ENCODE assay signal across 13 mouse cellular contexts in genomic region chr11:51841149-51841548, GRCm38 (mm10). TPM values are rescaled to one million over a fixed set of nuclear protein-coding genes. Genes with fewer than 3 reads are reported as not detected.
DNase-seq lines count a peak whose midpoint lies in the region; ATAC-seq and TF ChIP-seq lines count a peak whose summit lies in the region.
"Had no signal": no experiment of that assay in that cellular context is flagged by ENCODE, and none has a peak within 500 bp of the region (broad histone marks: within the 10 kb centered on the region; RNA-seq: fewer than 3 reads in every experiment).

No protein-coding gene starts in this region.

- no peak overlapping the region for H3K9ac ChIP-seq in lung, embryonic 14.5 days
- no peak overlapping the region for H3K9ac ChIP-seq in stomach, postnatal 0 days (ENCODE audit: low read length)
- no peak overlapping the region for H3K9ac ChIP-seq in midbrain, embryonic 13.5 days (replicated peaks)
- H3K9ac ChIP-seq: embryonic facial prominence, embryonic 12.5 days; forebrain, postnatal 0 days had no signal

- no peak for ATAC-seq in lung, embryonic 14.5 days (ENCODE audit: insufficient read depth)
- ATAC-seq in stomach, postnatal 0 days (ENCODE audit: low FRiP score, low TSS enrichment) = no peak
- no peak for ATAC-seq in midbrain, embryonic 13.5 days
- ATAC-seq: forebrain, postnatal 0 days had no signal

- H3K4me1 ChIP-seq in lung, embryonic 14.5 days (ENCODE audit: insufficient read depth) = no peaks in the 10 kb centered on the region
- no peaks in the 10 kb centered on the region for H3K4me1 ChIP-seq in stomach, postnatal 0 days (replicated peaks; ENCODE audit: control insufficient read depth, insufficient read depth)
- no peaks in the 10 kb centered on the region for H3K4me1 ChIP-seq in midbrain, embryonic 13.5 days (replicated peaks)

- H3K9me3 ChIP-seq in lung, embryonic 14.5 days (ENCODE audit: low read depth, low read length) = no peaks in the 10 kb centered on the region
- no peaks in the 10 kb centered on the region for H3K9me3 ChIP-seq in stomach, postnatal 0 days (ENCODE audit: control insufficient read depth, low read length)
- H3K9me3 ChIP-seq in midbrain, embryonic 13.5 days = no peaks in the 10 kb centered on the region
- H3K9me3 ChIP-seq: embryonic facial prominence, embryonic 12.5 days had no signal

- no peak for DNase-seq in lung, embryonic 14.5 days
- DNase-seq in lung, postnatal 10 days = no peak
- DNase-seq in gastrocnemius, adult 2 months = peak; percentile 54
- peak; percentile 77 for DNase-seq in liver
- peak; percentile 19 for DNase-seq in stomach, postnatal 0 days (ENCODE audit: low spot score)
- no peak for DNase-seq in urinary bladder, postnatal 36 days (ENCODE audit: low spot score in 2 of 2)
- DNase-seq: cerebellum, adult 9-11 months; forebrain, postnatal 0 days; heart, postnatal 4 days; lung, postnatal 4 days; right cerebral cortex, postnatal 14 days had no signal

- TF ChIP-seq EP300 in stomach, postnatal 0 days (optimal IDR thresholded peaks at IDR 0.05) = no peak

- 0 out of 2 replicates have a peak overlapping the region, but pooled peaks have one; percentile 2 for H3K27ac ChIP-seq in lung, embryonic 14.5 days (ENCODE audit: low read depth)
- H3K27ac ChIP-seq in gastrocnemius, adult 2 months = peak overlapping the region; percentile 10; the same call in 1 of the 2 replicates
- no peak overlapping the region for H3K27ac ChIP-seq in stomach, postnatal 0 days (replicated peaks)
- no peak overlapping the region for H3K27ac ChIP-seq in midbrain, embryonic 13.5 days
- H3K27ac ChIP-seq: embryonic facial prominence, embryonic 12.5 days had no signal

- TF ChIP-seq CTCF in lung, embryonic 14.5 days (IDR thresholded peaks at IDR 0.05; ENCODE audit: low read depth) = no peak
- no peak for TF ChIP-seq CTCF in gastrocnemius, adult 2 months (IDR thresholded peaks at IDR 0.05)
- no peak for TF ChIP-seq CTCF in stomach, postnatal 0 days (IDR thresholded peaks at IDR 0.05; ENCODE audit: low read depth)

- no peak overlapping the region for H3K4me3 ChIP-seq in lung, embryonic 14.5 days (ENCODE audit: low read depth, low read length)
- no peak overlapping the region for H3K4me3 ChIP-seq in gastrocnemius, adult 2 months
- H3K4me3 ChIP-seq in stomach, postnatal 0 days (ENCODE audit: low read depth, low read length) = no peak overlapping the region
- H3K4me3 ChIP-seq in midbrain, embryonic 13.5 days (replicated peaks) = no peak overlapping the region
- H3K4me3 ChIP-seq: embryonic facial prominence, embryonic 12.5 days had no signal

- H3K36me3 ChIP-seq in lung, embryonic 14.5 days (ENCODE audit: insufficient read depth) = peaks cover 9% of the 10 kb centered on the region; the same call in 1 of the 2 replicates
- peaks cover 6% of the 10 kb centered on the region for H3K36me3 ChIP-seq in stomach, postnatal 0 days (ENCODE audit: control insufficient read depth, insufficient read depth, low read length)
- H3K36me3 ChIP-seq in midbrain, embryonic 13.5 days = no peaks in the 10 kb centered on the region
- H3K36me3 ChIP-seq: embryonic facial prominence, embryonic 12.5 days had no signal

- WGBS in lung, embryonic 14.5 days = 42% methylated on average over 9 of the region's 9 CpGs
- 39% methylated on average over 9 of the region's 9 CpGs for WGBS in stomach, postnatal 0 days
- WGBS in midbrain, embryonic 13.5 days = 75% methylated on average over 9 of the region's 9 CpGs

- intact Hi-C loops in gastrocnemius, adult 2 months (cut with DNase I) = no loop called here

- H3K4me2 ChIP-seq in lung, embryonic 14.5 days = no peak overlapping the region
- H3K4me2 ChIP-seq in stomach, postnatal 0 days (replicated peaks; ENCODE audit: low read depth) = no peak overlapping the region
- no peak overlapping the region for H3K4me2 ChIP-seq in midbrain, embryonic 13.5 days (replicated peaks)
- H3K4me2 ChIP-seq: embryonic facial prominence, embryonic 12.5 days had no signal

- no peaks in the 10 kb centered on the region for H3K27me3 ChIP-seq in lung, embryonic 14.5 days (ENCODE audit: insufficient read depth, low read length)
- H3K27me3 ChIP-seq in stomach, postnatal 0 days (ENCODE audit: control insufficient read depth, insufficient read depth, low read length) = no peaks in the 10 kb centered on the region
- H3K27me3 ChIP-seq in midbrain, embryonic 13.5 days = no peaks in the 10 kb centered on the region
- H3K27me3 ChIP-seq: embryonic facial prominence, embryonic 12.5 days had no signal

RNA-seq across cellular contexts. Expression of gene Jade2, which starts 16.3 kb away (rescaled TPM):
- polyA plus RNA-seq in lung, embryonic 14.5 days (2014; fragmentation: Nextera tagmentation; extraction: Ambion mirVana) = 1.3 and 1.6 TPM in 2 replicates
- 1 to 10 TPM; 7.8 to 7.9 TPM for total RNA-seq in gastrocnemius, adult 2 months (2021)
- polyA plus RNA-seq in stomach, postnatal 0 days (2015; fragmentation: Nextera tagmentation; extraction: Ambion mirVana) = 1.2 and 1.3 TPM in 2 replicates
- polyA plus RNA-seq in midbrain, embryonic 13.5 days (2015; fragmentation: Nextera tagmentation; extraction: Ambion mirVana) = 0.31 and 0.32 TPM in 2 replicates

Comparison
In these comparisons a context has a peak if more than half of its experiments do, and no peak if none do; other contexts are left out.
1. DNase-seq: peak in gastrocnemius, adult 2 months (single experiment), liver (single experiment) and stomach, postnatal 0 days (single experiment); none in lung, embryonic 14.5 days (single experiment), lung, postnatal 10 days (single experiment) and urinary bladder, postnatal 36 days (0 of 2).
2. H3K27ac ChIP-seq: peak in lung, embryonic 14.5 days (single experiment) and gastrocnemius, adult 2 months (single experiment); none in stomach, postnatal 0 days (single experiment) and midbrain, embryonic 13.5 days (single experiment).